Mouse (Mus musculus): ENCODE measurements around the gene Trhde. TPM values are rescaled to one million over a fixed set of nuclear protein-coding genes. Genes with fewer than 3 reads are reported as not detected.

Trhde gene
- under 1 TPM; 0.26 to 0.35 TPM for total RNA-seq (2021)
- long read RNA-seq, experiment 1: 0 reads
- long read RNA-seq, experiment 2, partial matches to known transcripts: 0 of 1 reads
- long read RNA-seq, experiment 2, other reads (novel, unspliced or antisense): 1 of 1 reads

- no peak for DNase-seq
- intact Hi-C loops (cut with DNase I): no loop called here
Measured at GRCm38 (mm10) chr10:114802161-114802651, at the start of gene Trhde. Gene Trhde, minus strand, starts transcription at chr10:114802307.

DNA sequence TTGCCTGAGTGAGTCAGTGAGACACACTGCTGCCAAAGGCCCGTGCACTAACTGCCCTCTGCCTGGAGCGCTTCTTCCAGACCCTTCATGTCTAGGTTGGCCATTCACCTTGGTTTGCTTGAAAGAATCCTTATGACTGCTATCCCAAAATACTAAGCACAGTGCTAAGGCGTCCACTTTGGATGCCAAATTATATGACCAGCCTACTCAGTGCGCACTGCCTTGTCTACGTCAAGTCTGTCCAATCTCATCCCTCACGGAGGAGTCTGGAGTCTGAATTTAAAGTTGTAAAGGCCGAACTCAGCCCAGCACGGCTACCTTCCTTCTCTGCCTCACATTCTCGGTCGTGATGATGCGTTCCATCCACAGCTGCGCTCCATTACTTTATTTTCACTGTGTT lies 39.9 kb upstream of the Trhde start:
- intact Hi-C loops (cut with DNase I): no loop called here
- DNase-seq: no peak

DNA sequence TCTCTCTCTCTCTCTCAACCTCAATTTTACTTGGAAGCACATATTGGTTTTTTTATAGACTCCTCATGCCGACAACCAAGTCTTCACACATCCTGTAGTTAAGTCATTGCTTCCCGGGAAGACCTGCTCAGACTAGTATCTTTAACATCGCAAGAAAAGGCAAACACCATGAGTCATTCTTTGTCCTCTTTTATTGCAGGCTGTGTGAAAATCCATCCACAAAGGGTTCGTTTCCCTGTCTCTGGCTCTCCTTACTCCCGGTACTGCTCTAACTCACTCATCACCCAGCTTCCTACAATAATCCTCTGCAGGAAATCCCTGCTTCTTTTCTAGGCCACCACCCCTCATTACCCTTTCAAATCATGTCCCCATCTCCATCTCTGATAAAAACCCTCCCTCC lies 39.3 kb upstream of the Trhde start:
- intact Hi-C loops (cut with DNase I): no loop called here
- no peak for DNase-seq

DNA sequence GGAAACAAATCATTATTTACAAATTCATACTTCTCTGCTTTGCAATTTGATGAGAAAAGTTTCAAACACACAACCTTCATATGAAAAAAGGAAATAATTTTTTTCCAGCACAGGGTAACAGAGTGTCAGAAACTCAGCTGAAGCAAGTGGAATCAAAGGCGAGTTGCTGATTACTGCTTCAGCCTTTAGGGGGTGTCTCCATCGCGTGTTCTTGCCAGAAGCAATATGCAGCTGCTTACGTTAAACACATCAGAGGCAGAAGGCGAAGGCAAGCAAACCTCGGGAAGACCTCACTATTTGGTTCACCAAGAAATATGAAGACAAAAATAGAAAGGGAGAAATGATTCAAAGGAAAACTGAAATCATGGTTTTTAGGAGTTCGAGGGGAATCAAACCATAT lies 29.2 kb upstream of the Trhde start:
- DNase-seq: no peak
- intact Hi-C loops (cut with DNase I): no loop called here

GRCm38 (mm10) chr10:114808799-114809198 lies 6.7 kb upstream of the Trhde start:
- intact Hi-C loops (cut with DNase I): no loop called here
- DNase-seq: no peak

DNA sequence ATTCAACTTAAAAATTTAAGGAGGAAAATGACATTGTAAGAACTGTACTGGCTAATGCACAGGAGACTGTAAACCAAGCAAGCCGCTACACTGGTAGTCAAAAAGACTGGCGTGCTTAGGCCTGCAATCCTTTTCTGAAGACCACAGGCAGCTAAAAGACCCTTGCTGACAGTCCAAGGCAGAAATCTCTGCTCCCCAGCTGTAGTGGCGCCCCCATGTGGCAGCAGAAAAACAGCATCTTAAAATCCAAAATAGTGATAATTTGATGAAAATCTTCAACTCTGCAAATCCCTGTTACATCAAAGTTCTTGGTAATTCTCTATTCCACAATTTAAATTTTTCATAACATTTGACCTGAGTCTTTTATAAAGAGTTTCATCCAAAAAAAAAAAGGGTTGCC lies 3.8 kb upstream of the Trhde start:
- DNase-seq: no peak
- intact Hi-C loops (cut with DNase I): no loop called here

- peak; percentile 7 to 23 for DNase-seq
- intact Hi-C loops (cut with DNase I): no loop called here
Measured at GRCm38 (mm10) chr10:114801457-114802160, 498 bp downstream of the Trhde start.

GRCm38 (mm10) chr10:114800331-114801304 lies 1.5 kb downstream of the Trhde start:
- intact Hi-C loops (cut with DNase I): no loop called here
- DNase-seq: no peak

GRCm38 (mm10) chr10:114799481-114799880 lies 2.6 kb downstream of the Trhde start:
- DNase-seq: no peak
- intact Hi-C loops (cut with DNase I): no loop called here

- intact Hi-C loops (cut with DNase I): no loop called here
- DNase-seq: no peak
Measured at GRCm38 (mm10) chr10:114798788-114799187, 3.3 kb downstream of the Trhde start.

GRCm38 (mm10) chr10:114798218-114798617 lies 3.9 kb downstream of the Trhde start:
- no peak for DNase-seq
- intact Hi-C loops (cut with DNase I): no loop called here

DNA sequence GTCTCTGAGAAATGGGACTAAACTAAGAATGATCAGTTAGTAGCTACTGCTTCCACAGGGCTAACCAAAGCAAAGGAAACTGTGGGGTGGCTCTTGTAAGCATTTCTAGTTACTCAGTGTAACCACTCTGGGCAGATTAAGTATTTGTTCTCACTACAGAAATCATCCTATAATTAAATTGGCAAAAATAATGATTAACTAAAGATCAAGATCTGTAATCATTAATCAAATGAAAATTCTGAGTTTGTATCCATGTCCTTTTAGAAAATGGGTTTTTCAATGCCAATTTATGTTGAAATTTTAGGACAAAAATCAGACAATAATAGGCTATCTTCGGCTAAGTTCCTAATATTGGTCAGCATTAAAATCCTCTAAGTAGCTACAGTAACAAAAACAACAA lies 4.4 kb downstream of the Trhde start:
- intact Hi-C loops (cut with DNase I): no loop called here
- DNase-seq: no peak

- DNase-seq: no peak
- intact Hi-C loops (cut with DNase I): no loop called here
Measured at GRCm38 (mm10) chr10:114796872-114797271, 5.2 kb downstream of the Trhde start.

GRCm38 (mm10) chr10:114794214-114794613 lies 7.9 kb downstream of the Trhde start:
- intact Hi-C loops (cut with DNase I): no loop called here
- no peak for DNase-seq

- intact Hi-C loops (cut with DNase I): no loop called here
- no peak for DNase-seq
Measured at GRCm38 (mm10) chr10:114765914-114766313, 36.2 kb downstream of the Trhde start.

- intact Hi-C loops (cut with DNase I): no loop called here
- no peak for DNase-seq
Measured at GRCm38 (mm10) chr10:114762125-114762524, 40.0 kb downstream of the Trhde start.

GRCm38 (mm10) chr10:114759240-114759639 lies 42.9 kb downstream of the Trhde start:
- intact Hi-C loops (cut with DNase I): no loop called here
- DNase-seq: no peak

- intact Hi-C loops (cut with DNase I): no loop called here
- no peak for DNase-seq
Measured at GRCm38 (mm10) chr10:114758614-114759013, 43.5 kb downstream of the Trhde start.

- intact Hi-C loops (cut with DNase I): no loop called here
- no peak for DNase-seq
Measured at GRCm38 (mm10) chr10:114742755-114743705, 59.1 kb downstream of the Trhde start.

GRCm38 (mm10) chr10:114739916-114740315 lies 62.2 kb downstream of the Trhde start:
- intact Hi-C loops (cut with DNase I): no loop called here

More at GRCm38 (mm10) chr10:114739916-114740315, 62.2 kb downstream of the Trhde start:
- DNase-seq: no peak
